Mouse (Mus musculus) heart, adult 2 months (tissue): ENCODE results near the gene Itgb1.
A peak's percentile ranks its signal among the peaks of the same experiment; 100 is the strongest.

Source experiments
- CTCF ChIP-seq: fragments of 200-600 bp; IDR thresholded peaks from 2 replicates; pipeline ENCODE4 v1.8.1; 2022; ENCODE audit warnings: antibody characterized with exemption, mild to moderate bottlenecking, moderate library complexity
- EP300 ChIP-seq: fragments of 200-500 bp; IDR thresholded peaks from 2 replicates; pipeline ENCODE4 v1.6.1; 2011; ENCODE audit warnings: low read depth, low read length, control low read depth; ENCODE audit not compliant: insufficient read depth
- POLR2A ChIP-seq: fragments of 200-500 bp; IDR thresholded peaks from 2 replicates; pipeline ENCODE4 v1.6.1; 2011; ENCODE audit warnings: mild to moderate bottlenecking, low read depth, low read length, control low read depth; ENCODE audit not compliant: insufficient read depth

DNA sequence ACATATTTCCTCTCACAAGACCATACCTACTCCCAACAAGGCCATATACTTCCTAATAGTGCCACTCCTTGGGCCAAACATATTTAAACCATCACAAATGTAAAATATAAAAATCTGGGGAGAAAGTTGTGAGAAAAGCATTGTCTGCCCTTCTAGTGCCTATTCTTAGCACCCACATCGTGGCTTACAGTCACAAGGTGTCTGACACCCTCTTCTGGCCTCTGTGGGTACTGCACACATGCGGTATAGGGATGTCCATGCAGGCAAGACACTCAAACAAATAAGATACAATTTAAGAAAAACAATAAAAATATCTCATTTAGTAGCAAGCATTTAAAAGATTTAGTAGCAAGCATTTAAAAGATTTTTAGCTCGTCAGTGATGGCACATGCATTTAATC is 23.8 kb downstream of the Itgb1 start:
- TF ChIP-seq POLR2A (no peak), CTCF (peak; percentile 98), EP300 (peak; percentile 88; the same call in 1 of the 2 replicates)
